Mouse (Mus musculus) embryonic facial prominence, embryonic 14.5 days (tissue): Measurements from ENCODE around the gene Anapc10. TPM values are rescaled to one million over a fixed set of nuclear protein-coding genes. Genes with fewer than 3 reads are reported as not detected.
A peak's percentile ranks its signal among the peaks of the same experiment; 100 is the strongest.
"Not testable (repeated sequence)": the region's sequence is repeated elsewhere in the genome, so short reads cannot be mapped to it uniquely, and the experiment has no call there.

Experiments used
- ATAC-seq: fragments of 200-750 bp; cut with Nextera tagmentation; 2 replicates; pipeline ENCODE4 v1.8.0; 2017; ENCODE audit warnings: low read depth, moderate number of reproducible peaks, moderate TSS enrichment
- DNase-seq: peaks from one replicate; pipeline ENCODE4 v3.0.0-alpha.2; 2015; ENCODE audit warnings: low spot score
- H3K27ac ChIP-seq: fragments of 300-500 bp; sonication (generic); replicated peaks from 2 replicates; pipeline ENCODE4 v1.5.1; 2014; ENCODE audit warnings: low read depth, mild to moderate bottlenecking, low read length, moderate library complexity
- H3K27me3 ChIP-seq: fragments of 300-500 bp; sonication (generic); replicated peaks from 2 replicates; pipeline ENCODE4 v1.6.1; 2014; ENCODE audit warnings: low read length; ENCODE audit not compliant: control insufficient read depth, insufficient read depth
- H3K36me3 ChIP-seq: fragments of 300-500 bp; sonication (generic); 2 replicates; pipeline ENCODE4 v1.6.1; 2014; ENCODE audit warnings: low read length, mixed read lengths; ENCODE audit not compliant: control insufficient read depth, insufficient read depth
- H3K4me1 ChIP-seq: fragments of 300-500 bp; sonication (generic); 2 replicates; pipeline ENCODE4 v1.6.1; 2014; ENCODE audit warnings: antibody characterized with exemption, low read length; ENCODE audit not compliant: control insufficient read depth, insufficient read depth
- H3K4me2 ChIP-seq: fragments of 300-500 bp; sonication (generic); 2 replicates; pipeline ENCODE4 v1.6.1; 2014; ENCODE audit warnings: low read depth, mild to moderate bottlenecking, low read length, moderate library complexity, mixed read lengths
- H3K4me3 ChIP-seq: fragments of 300-500 bp; sonication (generic); 2 replicates; pipeline ENCODE4 v1.5.1; 2014; ENCODE audit warnings: low read depth, mild to moderate bottlenecking, low read length
- H3K9ac ChIP-seq: fragments of 300-500 bp; sonication (generic); 2 replicates; pipeline ENCODE4 v1.6.1; 2014; ENCODE audit warnings: low read depth, mild to moderate bottlenecking, low read length, moderate library complexity, mixed read lengths
- H3K9me3 ChIP-seq: fragments of 300-500 bp; sonication (generic); 2 replicates; pipeline ENCODE4 v1.6.1; 2016; ENCODE audit warnings: low read length; ENCODE audit not compliant: control insufficient read depth
- WGBS: fragments of 180-500 bp; shearing (Covaris S2); extraction: QIAGEN DNeasy Blood & Tissue Kit; methylation state at CpG from one replicate; pipeline ENCODE4 v1.1.7; 2014; 5-methylcytosine and 5-hydroxymethylcytosine counted together
- polyA plus RNA-seq: library from polyadenylated mRNA; unstranded; fragments of >200 nt; fragmentation: Nextera tagmentation; extraction: Ambion mirVana; gene quantifications from 2 replicates; pipeline ENCODE4 v1.2.1, GENCODE M21; 2014

Gene Anapc10
- 39.5 and 40.0 TPM in 2 replicates for polyA plus RNA-seq

GRCm38 (mm10) chr8:79711064-79711961, at the start of gene Anapc10, which contains the start of gene Abce1:
TSS of gene Anapc10 (plus strand) at chr8:79711820.
TSS of gene Abce1 (minus strand) at chr8:79711740.
- peaks cover 18% of the 10 kb centered on the region for H3K36me3 ChIP-seq
- peak within 1 kb of the TSS; percentile 94 for H3K4me3 ChIP-seq
- H3K27ac ChIP-seq = peak within 1 kb of the TSS; percentile 88
- H3K27me3 ChIP-seq = no peaks in the 10 kb centered on the region
- under 1% methylated on average over 52 of the region's 73 CpGs for WGBS
- ATAC-seq (peak; percentile 98), DNase-seq (peak; percentile 98)
- H3K9ac ChIP-seq = peak within 1 kb of the TSS; percentile 87
- H3K4me2 ChIP-seq = peak within 1 kb of the TSS; percentile 84
- H3K4me1 ChIP-seq = peaks cover 3% of the 10 kb centered on the region; the same call in 1 of the 2 replicates
- H3K9me3 ChIP-seq = no peaks in the 10 kb centered on the region

GRCm38 (mm10) chr8:79676461-79676860, 35.2 kb upstream of the Anapc10 start:
- H3K4me3 ChIP-seq = no peak overlapping the region
- ATAC-seq (no peak), DNase-seq (peak; percentile 2)
- peaks cover 6% of the 10 kb centered on the region; the same call in 1 of the 2 replicates for H3K4me1 ChIP-seq
- H3K9me3 ChIP-seq = no peaks in the 10 kb centered on the region
- no peak overlapping the region for H3K4me2 ChIP-seq
- no peak overlapping the region for H3K27ac ChIP-seq
- H3K9ac ChIP-seq = no peak overlapping the region
- 86% methylated on average over 4 of the region's 4 CpGs for WGBS
- peaks cover 42% of the 10 kb centered on the region for H3K36me3 ChIP-seq
- H3K27me3 ChIP-seq = no peaks in the 10 kb centered on the region

GRCm38 (mm10) chr8:79679005-79679404, 32.6 kb upstream of the Anapc10 start:
- peak; percentile 31; the same call in 1 of the 2 replicates for ATAC-seq
- H3K4me2 ChIP-seq = no peak overlapping the region
- WGBS = 71% methylated on average over 5 of the region's 5 CpGs
- H3K4me3 ChIP-seq = no peak overlapping the region
- no peak overlapping the region for H3K9ac ChIP-seq
- no peaks in the 10 kb centered on the region for H3K27me3 ChIP-seq
- H3K27ac ChIP-seq = no peak overlapping the region
- peaks cover 36% of the 10 kb centered on the region for H3K36me3 ChIP-seq
- peaks cover 6% of the 10 kb centered on the region; the same call in 1 of the 2 replicates for H3K4me1 ChIP-seq
- H3K9me3 ChIP-seq = no peaks in the 10 kb centered on the region
- DNase-seq = peak; percentile 35

GRCm38 (mm10) chr8:79680083-79680482, 31.5 kb upstream of the Anapc10 start:
- H3K27ac ChIP-seq, ATAC-seq, H3K9me3 ChIP-seq, H3K4me1 ChIP-seq, H3K27me3 ChIP-seq, H3K9ac ChIP-seq, DNase-seq: not testable (repeated sequence)
- Histone ChIP-seq H3K36me3 (peaks cover 37% of the 10 kb centered on the region), H3K4me2 (peak overlapping the region; percentile 66), H3K4me3 (peak overlapping the region; percentile 45)
- WGBS = 32% methylated on average over 10 of the region's 10 CpGs

- Histone ChIP-seq H3K4me1 (peaks cover 6% of the 10 kb centered on the region; the same call in 1 of the 2 replicates), H3K36me3 (peaks cover 39% of the 10 kb centered on the region), H3K27me3 (no peaks in the 10 kb centered on the region), H3K4me3 (peak overlapping the region; percentile 45), H3K4me2 (peak overlapping the region; percentile 66), H3K9ac (peak overlapping the region; percentile 54), H3K9me3 (no peaks in the 10 kb centered on the region), H3K27ac (no peak overlapping the region)
- DNase-seq (peak; percentile 32), ATAC-seq (peak; percentile 45)
- WGBS = 7% methylated on average over 34 of the region's 34 CpGs
Measured at GRCm38 (mm10) chr8:79680555-79680954, 31.1 kb upstream of the Anapc10 start.

GRCm38 (mm10) chr8:79680965-79681364, 30.7 kb upstream of the Anapc10 start:
- WGBS = 36% methylated on average over 2 of the region's 2 CpGs
- no peaks in the 10 kb centered on the region for H3K27me3 ChIP-seq
- peak overlapping the region; percentile 66 for H3K4me2 ChIP-seq
- DNase-seq = no peak
- H3K4me3 ChIP-seq = peak overlapping the region; percentile 45
- H3K4me1 ChIP-seq = peaks cover 6% of the 10 kb centered on the region; the same call in 1 of the 2 replicates
- peak overlapping the region; percentile 54 for H3K9ac ChIP-seq
- no peak overlapping the region for H3K27ac ChIP-seq
- peak; percentile 42; the same call in 1 of the 2 replicates for ATAC-seq
- H3K9me3 ChIP-seq = no peaks in the 10 kb centered on the region
- H3K36me3 ChIP-seq = peaks cover 43% of the 10 kb centered on the region

GRCm38 (mm10) chr8:79685927-79686326, 25.7 kb upstream of the Anapc10 start:
- H3K27ac ChIP-seq, H3K4me3 ChIP-seq, H3K4me1 ChIP-seq, H3K9me3 ChIP-seq, H3K9ac ChIP-seq, DNase-seq, ATAC-seq, H3K27me3 ChIP-seq, H3K4me2 ChIP-seq: not testable (repeated sequence)
- H3K36me3 ChIP-seq = peaks cover 82% of the 10 kb centered on the region
- 89% methylated on average over 5 of the region's 5 CpGs for WGBS

- Histone ChIP-seq H3K27ac (no peak overlapping the region), H3K9ac (no peak overlapping the region), H3K4me1 (no peaks in the 10 kb centered on the region), H3K9me3 (no peaks in the 10 kb centered on the region), H3K4me2 (no peak overlapping the region), H3K36me3 (peaks cover 83% of the 10 kb centered on the region), H3K27me3 (no peaks in the 10 kb centered on the region), H3K4me3 (no peak overlapping the region)
- 75% methylated on average over 2 of the region's 2 CpGs for WGBS
- ATAC-seq (no peak), DNase-seq (no peak)
Measured at GRCm38 (mm10) chr8:79692531-79692930, 19.1 kb upstream of the Anapc10 start.
